Mouse (Mus musculus) lung, adult 2 months (tissue): Measurements from ENCODE around the gene Chuk. TPM values are rescaled to one million over a fixed set of nuclear protein-coding genes. Genes with fewer than 3 reads are reported as not detected.
"Not testable (repeated sequence)": the region's sequence is repeated elsewhere in the genome, so short reads cannot be mapped to it uniquely, and the experiment has no call there.

ENCODE experiments used
- DNase-seq: peaks from one replicate; pipeline ENCODE4 v3.0.0; 2022
- H3K4me1 ChIP-seq: fragments of 200-500 bp; 2 replicates; pipeline ENCODE4 v1.6.1; 2011; ENCODE audit warnings: low read length; ENCODE audit not compliant: control insufficient read depth, insufficient read depth
- H3K4me3 ChIP-seq: fragments of 200-500 bp; replicated peaks from 2 replicates; pipeline ENCODE3; 2011; ENCODE audit warnings: low read depth, mild to moderate bottlenecking, control low read depth, low read length; ENCODE audit errors: extremely low read depth
- CTCF ChIP-seq: fragments of 200-500 bp; IDR thresholded peaks from 2 replicates; pipeline ENCODE4 v1.5.1; 2011; ENCODE audit warnings: mild to moderate bottlenecking, low read length, control low read depth; ENCODE audit not compliant: insufficient read depth
- POLR2A ChIP-seq: fragments of 200-500 bp; IDR thresholded peaks from 2 replicates; pipeline ENCODE4 v1.6.1; 2011; ENCODE audit warnings: low read depth, mild to moderate bottlenecking, control low read depth, low read length, borderline replicate concordance; ENCODE audit errors: extremely low read depth
- WGBS: fragments of 180-500 bp; shearing (Covaris S2); methylation state at CpG from one replicate; pipeline ENCODE4 v1.1.7; 2018; 5-methylcytosine and 5-hydroxymethylcytosine counted together
- polyA plus RNA-seq: library from polyadenylated mRNA; depleted of rRNA; stranded (reverse); fragments of >200 nt; gene quantifications from 2 replicates; pipeline ENCODE4 v1.2.3, GENCODE M21; 2012

Chuk gene
- polyA plus RNA-seq, 1 experiment = 16.1 TPM

DNA sequence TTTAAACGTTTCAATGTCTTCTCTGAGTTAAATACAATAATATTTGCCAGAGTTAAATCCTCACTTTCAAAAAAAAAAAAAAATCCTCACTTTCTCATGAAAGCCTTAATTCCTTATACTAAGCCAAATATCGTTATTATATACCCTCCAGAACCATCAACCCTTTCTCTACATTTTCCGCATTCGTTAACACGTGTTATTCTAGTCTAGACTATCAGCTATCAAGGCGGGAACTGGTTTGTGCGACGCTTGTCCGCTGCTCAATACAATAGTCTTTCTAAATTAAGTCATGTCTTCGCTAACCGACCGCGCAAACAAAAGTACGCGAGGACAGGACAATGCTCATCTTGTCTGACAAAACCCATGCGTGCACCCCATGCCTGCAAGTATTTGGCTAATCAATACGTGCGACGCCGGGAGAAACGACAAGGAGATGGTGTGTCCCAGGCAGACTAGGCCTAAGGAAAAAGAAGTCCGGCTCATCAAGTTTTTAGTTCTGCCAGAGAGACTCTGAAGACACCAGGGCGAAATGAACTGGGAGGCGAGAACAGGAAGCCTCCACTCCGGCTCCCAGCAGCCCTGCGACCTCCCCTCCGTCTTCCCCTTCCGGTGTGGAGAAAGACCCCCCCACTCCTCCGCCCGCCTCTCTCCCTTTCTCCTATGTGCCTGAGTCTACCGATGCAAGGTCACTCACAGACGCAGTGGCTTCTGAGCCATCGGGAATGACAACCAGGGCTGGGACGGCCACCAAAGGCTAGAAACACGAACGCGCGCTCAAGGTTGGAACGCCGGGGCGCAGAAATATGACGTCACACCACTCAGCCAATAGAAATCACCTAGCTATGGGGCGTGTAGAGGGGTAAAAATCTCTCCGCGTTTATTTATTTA lies 28.0 kb upstream of the Chuk start, which contains the start of gene Cwf19l1:
TSS of gene Cwf19l1 (minus strand) at position 805 of the 888 bp plus-strand sequence.
- Histone ChIP-seq H3K4me1 (peaks cover 2% of the 10 kb centered on the region), H3K4me3 (peak within 1 kb of the TSS; percentile 100)
- TF ChIP-seq POLR2A (peak; percentile 66; the same call in 1 of the 2 replicates), CTCF (no peak)
- 1% methylated on average over 45 of the region's 45 CpGs for WGBS
- DNase-seq = peak; percentile 81

DNA sequence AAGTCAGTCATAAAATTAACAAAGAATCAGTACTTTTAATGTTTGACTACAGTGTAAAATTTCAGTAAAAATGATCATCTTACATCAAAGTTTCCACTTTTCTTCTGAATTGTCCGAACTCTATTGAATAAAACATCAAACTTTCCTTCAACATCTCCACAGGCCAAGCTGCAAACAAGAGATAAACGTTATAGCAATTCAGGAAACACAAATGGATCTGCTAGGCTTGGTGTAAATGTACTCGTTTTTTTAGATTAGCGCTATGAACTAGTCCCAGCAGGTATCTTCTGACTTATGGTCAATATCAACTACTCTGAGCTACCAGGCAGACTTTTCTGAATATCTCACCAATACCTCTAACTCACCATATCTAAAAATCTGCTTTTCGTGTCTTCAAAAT lies 25.6 kb upstream of the Chuk start:
- TF ChIP-seq CTCF = no peak
- no peak for TF ChIP-seq POLR2A
- H3K4me1 ChIP-seq = peaks cover 2% of the 10 kb centered on the region
- WGBS = 86% methylated on average over 5 of the region's 5 CpGs
- no peak overlapping the region for H3K4me3 ChIP-seq
- DNase-seq = no peak

GRCm38 (mm10) chr19:44128560-44128959 lies 21.3 kb upstream of the Chuk start:
- WGBS = 43% methylated on average over 2 of the region's 2 CpGs
- H3K4me3 ChIP-seq = no peak overlapping the region
- no peaks in the 10 kb centered on the region for H3K4me1 ChIP-seq
- TF ChIP-seq CTCF = no peak
- DNase-seq = no peak

DNA sequence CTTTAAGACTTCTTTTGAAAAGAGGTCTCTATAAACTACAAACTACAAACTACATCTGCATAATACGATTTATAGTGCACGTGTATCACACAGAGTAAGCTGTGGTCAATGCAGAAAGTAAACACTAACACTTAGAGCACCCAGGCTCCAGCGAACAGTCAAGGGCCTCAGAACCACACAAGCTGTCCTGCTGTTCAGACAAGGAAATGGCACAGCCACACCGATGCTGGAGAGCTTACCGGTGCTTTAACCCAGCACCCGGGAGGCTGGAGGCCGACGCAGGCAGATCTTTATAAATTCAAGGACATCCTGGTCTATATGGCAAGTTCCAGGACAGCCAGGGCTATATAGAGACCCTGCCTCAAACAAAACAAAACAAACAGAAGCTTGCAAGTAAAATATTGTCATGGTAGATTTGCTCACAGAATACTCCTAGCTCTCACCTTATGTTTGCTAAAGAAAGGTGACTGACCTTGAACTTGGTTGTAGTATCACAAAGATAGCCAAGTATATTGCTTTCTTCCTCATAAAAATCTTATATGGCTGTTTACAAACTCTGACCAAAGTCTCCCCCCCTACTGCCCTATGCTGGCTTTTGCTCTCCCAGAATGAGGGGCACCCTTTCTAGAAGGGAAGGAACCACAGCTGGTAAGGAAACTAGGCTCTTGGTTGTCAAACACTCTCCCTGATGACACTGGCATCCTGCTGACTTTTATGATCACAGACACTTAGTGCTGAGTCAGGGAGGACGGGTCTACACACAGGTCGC lies 20.6 kb upstream of the Chuk start:
- H3K4me1 ChIP-seq = no peaks in the 10 kb centered on the region
- DNase-seq = no peak
- TF ChIP-seq CTCF = no peak
- TF ChIP-seq POLR2A = no peak
- 90% methylated on average over 10 of the region's 10 CpGs for WGBS
- H3K4me3 ChIP-seq = no peak overlapping the region

DNA sequence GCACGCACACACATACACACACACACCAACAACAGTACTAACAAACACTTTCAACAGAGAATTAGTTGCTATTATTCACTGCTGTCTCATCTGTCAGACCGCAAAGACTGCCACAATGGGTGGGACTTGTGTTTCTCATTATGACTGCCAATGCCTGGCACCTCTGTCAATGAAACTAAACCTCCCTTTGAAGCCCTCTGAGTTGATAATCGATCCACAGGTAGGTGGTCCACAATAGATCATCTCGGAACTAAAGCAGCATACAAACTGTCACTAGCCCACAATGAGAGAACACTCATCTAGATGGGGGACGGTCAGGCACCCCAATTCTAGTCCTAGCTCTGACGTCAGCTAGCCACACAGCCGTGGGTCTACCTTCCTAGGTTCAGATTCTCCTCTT lies 13.9 kb upstream of the Chuk start:
- Histone ChIP-seq H3K4me1 (no peaks in the 10 kb centered on the region), H3K4me3 (no peak overlapping the region)
- no peak for DNase-seq
- WGBS = 96% methylated on average over 7 of the region's 7 CpGs
- TF ChIP-seq CTCF (no peak), POLR2A (no peak)

DNA sequence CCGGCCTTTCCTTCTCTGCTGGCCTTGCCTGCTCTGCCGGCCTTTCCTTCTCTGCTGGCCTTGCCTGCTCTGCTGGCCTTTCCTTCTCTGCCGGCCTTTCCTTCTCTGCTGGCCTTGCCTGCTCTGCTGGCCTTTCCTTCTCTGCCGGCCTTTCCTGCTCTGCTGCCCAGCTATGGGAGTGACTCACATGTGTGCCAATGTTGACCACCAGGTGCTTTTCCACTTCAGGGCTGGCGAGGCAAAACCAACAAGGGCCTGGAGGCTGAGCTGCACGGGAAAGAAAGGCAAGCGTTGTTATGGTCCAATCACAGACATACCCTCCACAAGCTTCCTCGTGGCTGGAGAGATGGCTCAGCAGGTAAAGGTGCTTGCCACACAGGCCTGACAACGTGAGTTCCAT lies 13.4 kb upstream of the Chuk start:
- not testable (repeated sequence) for H3K4me1 ChIP-seq, H3K4me3 ChIP-seq, DNase-seq
- WGBS = 90% methylated on average over 9 of the region's 9 CpGs

- no peaks in the 10 kb centered on the region for H3K4me1 ChIP-seq
- TF ChIP-seq POLR2A (no peak), CTCF (no peak)
- no peak for DNase-seq
- no peak overlapping the region for H3K4me3 ChIP-seq
Measured at GRCm38 (mm10) chr19:44117793-44118192, 10.5 kb upstream of the Chuk start.

GRCm38 (mm10) chr19:44111706-44112105 lies 4.4 kb upstream of the Chuk start:
- no peak overlapping the region for H3K4me3 ChIP-seq
- 0 out of 2 replicates have a peak, but pooled peaks cover 2% of the 10 kb centered on the region for H3K4me1 ChIP-seq
- WGBS = 66% methylated on average over 7 of the region's 7 CpGs
- TF ChIP-seq CTCF (no peak), POLR2A (no peak)
- DNase-seq = no peak

DNA sequence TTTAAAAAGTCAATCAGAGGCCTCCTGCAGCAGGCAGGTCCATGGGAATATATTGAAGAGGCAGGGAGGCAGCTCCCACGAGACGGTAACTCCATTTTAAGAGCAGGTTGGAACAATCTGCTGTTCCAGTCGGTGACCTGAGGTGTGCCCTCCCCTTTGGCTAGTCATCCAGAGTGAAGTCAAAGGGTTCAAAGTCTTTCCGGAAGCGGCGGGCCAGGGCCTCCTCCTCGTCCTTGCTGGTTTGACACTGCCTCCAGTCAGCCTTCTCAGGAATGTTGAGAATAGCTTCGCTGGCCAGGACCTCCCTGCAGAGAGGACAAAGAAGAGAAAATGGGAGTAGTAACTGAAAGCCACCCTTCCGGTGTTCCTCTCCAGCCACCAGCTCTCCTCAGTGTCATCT lies 3.1 kb upstream of the Chuk start:
- TF ChIP-seq POLR2A (no peak), CTCF (no peak)
- H3K4me1 ChIP-seq = 0 out of 2 replicates have a peak, but pooled peaks cover 2% of the 10 kb centered on the region
- H3K4me3 ChIP-seq = no peak overlapping the region
- no peak for DNase-seq
- WGBS = 78% methylated on average over 9 of the region's 9 CpGs

DNA sequence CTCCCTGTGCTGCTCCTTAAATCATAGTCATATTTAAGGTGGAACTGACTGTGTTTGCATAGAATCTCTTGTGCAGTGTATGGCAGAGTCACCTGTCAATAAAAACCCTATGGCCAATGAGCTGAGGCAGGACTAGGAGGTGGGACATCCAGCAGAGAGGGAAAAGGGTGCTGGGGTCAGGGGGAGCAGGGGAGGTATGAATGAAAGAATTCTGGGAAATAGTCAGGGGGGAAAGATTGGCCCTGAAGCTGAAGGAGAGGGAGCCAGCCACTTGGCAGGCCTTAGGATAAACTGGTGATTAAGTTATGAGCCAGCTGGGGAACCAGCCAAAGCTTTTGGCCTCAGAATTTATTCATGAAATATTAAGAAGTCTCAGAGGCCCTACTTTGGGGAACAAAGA lies 1.7 kb upstream of the Chuk start:
- peaks cover 2% of the 10 kb centered on the region; the same call in 1 of the 2 replicates for H3K4me1 ChIP-seq
- no peak for DNase-seq
- H3K4me3 ChIP-seq = no peak overlapping the region
- TF ChIP-seq CTCF = no peak
- no peak for TF ChIP-seq POLR2A
